Mouse (Mus musculus) limb, embryonic 13.5 days (tissue): ENCODE data around the gene Gm4858. TPM values are rescaled to one million over a fixed set of nuclear protein-coding genes. Genes with fewer than 3 reads are reported as not detected.
"Not testable (repeated sequence)": the region's sequence is repeated elsewhere in the genome, so short reads cannot be mapped to it uniquely, and the experiment has no call there.

Source experiments
- ATAC-seq: fragments of 200-750 bp; cut with Nextera tagmentation; 2 replicates; pipeline ENCODE4 v1.8.0; 2017; ENCODE audit warnings: low read depth, moderate number of reproducible peaks, moderate TSS enrichment; ENCODE audit not compliant: low FRiP score
- H3K27ac ChIP-seq: fragments of 300-500 bp; sonication (generic); 2 replicates; pipeline ENCODE4 v1.5.1; 2015; ENCODE audit warnings: inconsistent platforms, mild to moderate bottlenecking, moderate library complexity
- H3K27me3 ChIP-seq: fragments of 300-500 bp; sonication (generic); 2 replicates; pipeline ENCODE4 v1.6.1; 2015; ENCODE audit warnings: mild to moderate bottlenecking, inconsistent platforms
- H3K36me3 ChIP-seq: fragments of 300-500 bp; sonication (generic); 2 replicates; pipeline ENCODE4 v1.6.1; 2015; ENCODE audit warnings: inconsistent platforms, mild to moderate bottlenecking, moderate library complexity
- H3K4me1 ChIP-seq: fragments of 300-500 bp; sonication (generic); 2 replicates; pipeline ENCODE4 v1.6.1; 2015; ENCODE audit warnings: inconsistent platforms
- H3K4me2 ChIP-seq: fragments of 300-500 bp; sonication (generic); replicated peaks from 2 replicates; pipeline ENCODE4 v1.6.1; 2015; ENCODE audit warnings: inconsistent platforms, mild to moderate bottlenecking, moderate library complexity
- H3K4me3 ChIP-seq: fragments of 300-500 bp; sonication (generic); 2 replicates; pipeline ENCODE4 v1.5.1; 2015; ENCODE audit warnings: moderate library complexity, mild to moderate bottlenecking, inconsistent platforms
- H3K9ac ChIP-seq: fragments of 300-500 bp; sonication (generic); 2 replicates; pipeline ENCODE4 v1.6.1; 2015; ENCODE audit warnings: mild to moderate bottlenecking, inconsistent platforms
- H3K9me3 ChIP-seq: fragments of 300-500 bp; sonication (generic); 2 replicates; pipeline ENCODE4 v1.6.1; 2016; ENCODE audit warnings: inconsistent platforms
- WGBS: fragments of 180-500 bp; shearing (Covaris S2); methylation state at CpG from one replicate; pipeline ENCODE4 v1.1.7; 2015; 5-methylcytosine and 5-hydroxymethylcytosine counted together
- polyA plus RNA-seq: library from polyadenylated mRNA; unstranded; fragments of >200 nt; fragmentation: Nextera tagmentation; extraction: Ambion mirVana; gene quantifications from 2 replicates; pipeline ENCODE4 v1.2.1, GENCODE M21; 2015

The Gm4858 gene
- not detected in 2 replicates for polyA plus RNA-seq

DNA sequence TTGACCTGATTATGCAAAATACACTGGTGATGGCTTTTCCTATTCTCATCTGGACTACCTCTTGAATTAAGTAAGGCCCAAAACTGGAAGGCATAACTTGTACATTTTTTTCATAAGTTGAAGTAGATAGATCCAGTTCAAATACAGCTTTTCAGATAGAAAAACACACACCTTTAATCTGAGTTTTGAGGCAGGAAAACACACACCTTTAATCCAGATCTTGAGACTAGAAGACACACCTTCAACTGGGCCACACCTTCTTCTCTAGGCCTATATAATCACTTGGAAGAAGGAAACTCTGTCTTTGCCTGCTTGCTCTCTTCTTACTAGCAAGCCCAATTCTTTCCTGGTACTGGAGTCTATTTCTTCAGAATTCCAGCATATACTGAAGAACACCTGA is at the start of gene Gm4858:
Gm4858 (plus strand) TSS at position 301 of the 400 bp plus-strand sequence.
- H3K4me2 ChIP-seq, H3K27ac ChIP-seq, H3K9ac ChIP-seq, H3K9me3 ChIP-seq, H3K4me3 ChIP-seq, H3K4me1 ChIP-seq, ATAC-seq, H3K27me3 ChIP-seq, H3K36me3 ChIP-seq: not testable (repeated sequence)

DNA sequence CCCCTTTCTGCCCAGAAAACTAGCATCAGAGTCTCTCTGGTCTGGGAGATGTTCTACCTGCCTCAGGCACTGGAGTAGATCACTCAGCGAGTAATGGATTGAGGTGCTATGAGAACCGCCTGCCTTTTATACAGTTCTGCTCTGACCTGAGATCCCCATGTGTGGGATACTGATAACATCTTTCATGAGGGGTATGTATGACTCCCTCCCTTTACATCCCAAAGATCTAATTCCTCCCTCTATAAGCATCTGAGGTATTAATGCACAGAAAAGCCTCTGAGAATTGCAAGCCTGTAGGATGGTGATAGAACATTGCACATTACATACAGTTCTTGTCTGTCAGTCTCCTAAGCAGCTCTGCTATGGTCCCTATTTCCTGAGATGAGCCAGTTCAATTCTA is 49.7 kb upstream of the Gm4858 start, which contains the start of gene Lce1m:
Lce1m (minus strand) TSS at position 101 of the 400 bp plus-strand sequence.
- no peaks in the 10 kb centered on the region for H3K36me3 ChIP-seq
- no peak within 1 kb of the TSS for H3K9ac ChIP-seq
- 82% methylated on average over 2 of the region's 2 CpGs for WGBS
- no peak within 1 kb of the TSS for H3K4me2 ChIP-seq
- H3K9me3 ChIP-seq, result no peaks in the 10 kb centered on the region
- H3K4me1 ChIP-seq, result peaks cover 6% of the 10 kb centered on the region; the same call in 1 of the 2 replicates
- peaks cover 4% of the 10 kb centered on the region; the same call in 1 of the 2 replicates for H3K27me3 ChIP-seq
- H3K4me3 ChIP-seq, result no peak within 1 kb of the TSS
- H3K27ac ChIP-seq, result no peak within 1 kb of the TSS
- ATAC-seq, result no peak

DNA sequence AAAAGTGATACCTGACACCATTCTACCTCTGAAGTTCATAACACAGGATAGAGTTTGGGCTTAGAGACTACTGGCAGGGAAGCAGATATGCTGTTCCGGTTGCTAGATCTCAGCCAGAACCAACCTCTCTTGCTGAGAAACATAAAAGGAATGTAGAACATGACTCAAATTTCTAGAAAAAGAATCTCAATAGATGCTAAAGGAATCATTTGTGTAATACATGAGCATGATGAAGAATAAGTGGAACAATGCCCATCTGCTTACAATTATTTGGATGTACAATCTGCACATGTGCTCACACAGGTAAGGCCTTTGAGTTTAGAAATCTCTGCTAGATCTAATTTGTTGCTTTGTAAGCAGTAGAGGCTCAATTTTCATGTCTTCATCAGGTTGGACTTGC is 47.5 kb upstream of the Gm4858 start:
- no peaks in the 10 kb centered on the region for H3K36me3 ChIP-seq
- H3K27me3 ChIP-seq, result peaks cover 4% of the 10 kb centered on the region; the same call in 1 of the 2 replicates
- no peak overlapping the region for H3K4me2 ChIP-seq
- no peaks in the 10 kb centered on the region for H3K9me3 ChIP-seq
- no peak for ATAC-seq
- H3K4me1 ChIP-seq, result no peaks in the 10 kb centered on the region
- no peak overlapping the region for H3K9ac ChIP-seq
- no peak overlapping the region for H3K4me3 ChIP-seq
- no peak overlapping the region for H3K27ac ChIP-seq
- 88% methylated on average over 1 of the region's 1 CpGs for WGBS

DNA sequence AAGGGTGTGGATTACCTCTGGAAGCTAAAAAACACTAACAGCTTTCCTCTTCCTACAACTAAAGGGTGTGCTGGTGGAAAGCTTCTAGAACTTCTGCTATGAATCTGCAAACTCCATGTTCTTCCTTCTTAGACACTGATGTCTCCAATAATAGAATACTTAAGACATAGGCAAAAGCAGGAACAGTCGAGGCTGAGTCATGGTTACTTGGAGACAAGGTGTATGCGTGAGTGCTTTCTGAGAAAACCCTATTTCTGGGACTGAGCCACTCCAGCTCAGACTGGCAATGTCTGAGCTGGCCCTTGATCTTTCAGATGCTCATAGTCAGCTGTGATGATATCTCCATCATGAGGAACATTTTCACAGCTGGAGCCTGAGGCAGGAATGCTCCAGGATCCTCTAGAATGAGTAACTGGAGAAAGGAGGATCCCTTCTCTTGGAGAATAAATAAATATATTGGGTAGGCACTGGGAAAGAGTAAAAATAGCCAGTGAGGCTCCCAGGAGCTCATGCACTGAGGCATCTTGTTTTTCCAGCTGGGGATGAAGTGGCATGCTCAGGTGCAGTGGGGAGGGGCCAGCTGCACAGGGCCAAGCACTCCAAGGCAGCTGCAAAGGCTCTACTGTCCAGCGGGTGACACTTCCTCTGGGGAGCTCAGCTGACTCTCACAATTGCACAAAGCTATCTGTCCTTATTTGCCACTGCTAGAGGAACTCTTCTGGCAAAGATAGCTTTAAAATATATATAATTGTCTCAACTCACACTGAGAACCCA is 45.0 kb upstream of the Gm4858 start:
- H3K4me3 ChIP-seq, result no peak overlapping the region
- no peak overlapping the region for H3K9ac ChIP-seq
- H3K27ac ChIP-seq, result no peak overlapping the region
- no peaks in the 10 kb centered on the region for H3K36me3 ChIP-seq
- no peaks in the 10 kb centered on the region for H3K4me1 ChIP-seq
- H3K4me2 ChIP-seq, result no peak overlapping the region
- WGBS, result 74% methylated on average over 3 of the region's 3 CpGs
- no peaks in the 10 kb centered on the region for H3K9me3 ChIP-seq
- no peak for ATAC-seq
- no peaks in the 10 kb centered on the region for H3K27me3 ChIP-seq

DNA sequence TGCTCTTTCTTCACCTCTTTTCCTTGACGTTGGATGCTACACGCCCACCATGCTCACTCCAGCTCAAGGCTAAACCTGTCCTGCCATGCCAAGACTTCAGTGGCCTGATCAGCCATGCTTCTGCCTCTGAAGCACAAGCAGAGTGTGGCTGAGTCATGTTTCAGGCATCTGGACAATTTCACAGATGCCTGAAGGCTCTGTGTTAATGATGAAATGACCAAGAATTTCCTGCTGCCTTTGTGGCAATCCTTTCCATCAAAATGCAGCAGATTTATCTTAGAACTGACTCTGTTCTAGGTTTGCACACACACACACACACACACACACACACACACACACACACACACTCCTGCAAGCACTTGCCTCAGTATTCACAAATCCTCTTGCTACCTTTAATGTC is 43.1 kb upstream of the Gm4858 start:
- Histone ChIP-seq H3K4me1 (no peaks in the 10 kb centered on the region), H3K27ac (no peak overlapping the region), H3K9me3 (no peaks in the 10 kb centered on the region), H3K9ac (no peak overlapping the region), H3K4me2 (no peak overlapping the region), H3K4me3 (no peak overlapping the region), H3K36me3 (no peaks in the 10 kb centered on the region), H3K27me3 (no peaks in the 10 kb centered on the region)
- no peak for ATAC-seq
- WGBS, result 71% methylated on average over 2 of the region's 2 CpGs

DNA sequence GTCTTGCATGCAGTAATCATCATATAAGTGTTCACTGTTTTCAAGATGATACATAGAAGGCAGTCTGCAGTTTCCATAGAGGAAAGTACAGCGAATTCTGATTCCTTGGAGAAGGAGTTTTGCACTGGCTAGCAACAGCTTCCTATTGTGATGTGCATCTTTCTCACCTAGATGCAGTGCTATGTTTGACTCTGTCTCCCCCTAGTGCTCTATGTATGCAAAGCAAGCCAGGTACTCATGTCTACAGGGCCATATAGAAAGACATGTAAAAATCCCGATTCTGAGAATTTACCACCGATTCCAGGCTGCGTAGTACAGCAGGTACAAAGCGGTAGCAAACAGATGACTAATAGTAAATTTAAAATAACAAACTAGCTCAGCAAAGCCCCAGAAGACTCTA is 37.2 kb upstream of the Gm4858 start:
- no peaks in the 10 kb centered on the region for H3K9me3 ChIP-seq
- H3K36me3 ChIP-seq, result no peaks in the 10 kb centered on the region
- H3K9ac ChIP-seq, result no peak overlapping the region
- WGBS, result 55% methylated on average over 5 of the region's 5 CpGs
- no peak overlapping the region for H3K4me3 ChIP-seq
- H3K4me1 ChIP-seq, result no peaks in the 10 kb centered on the region
- ATAC-seq, result peak; percentile 66; the same call in 1 of the 2 replicates
- no peak overlapping the region for H3K27ac ChIP-seq
- H3K4me2 ChIP-seq, result no peak overlapping the region
- H3K27me3 ChIP-seq, result no peaks in the 10 kb centered on the region

DNA sequence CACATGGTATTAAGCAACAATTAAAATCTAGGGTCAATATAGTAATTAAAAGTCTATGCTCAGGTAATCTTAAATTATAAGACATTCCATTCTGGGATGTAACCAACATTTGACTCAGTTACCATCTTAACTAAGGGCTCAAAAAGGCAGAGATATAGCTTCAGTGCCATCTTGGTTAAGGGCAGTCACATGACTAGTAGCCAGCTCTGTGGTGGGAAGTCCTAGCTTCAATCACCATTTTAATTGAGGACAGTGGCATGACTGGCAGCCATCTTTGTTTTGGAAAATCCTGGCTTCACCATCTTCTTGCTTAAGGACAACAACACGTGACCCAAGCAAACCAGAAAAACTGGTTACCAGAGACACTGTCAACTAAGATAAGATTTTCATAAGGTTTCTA is 18.4 kb upstream of the Gm4858 start:
- Histone ChIP-seq H3K4me2 (no peak overlapping the region), H3K9me3 (no peaks in the 10 kb centered on the region), H3K4me1 (no peaks in the 10 kb centered on the region), H3K4me3 (no peak overlapping the region), H3K9ac (no peak overlapping the region), H3K36me3 (no peaks in the 10 kb centered on the region), H3K27ac (no peak overlapping the region), H3K27me3 (no peaks in the 10 kb centered on the region)
- ATAC-seq, result no peak
- WGBS, result 80% methylated on average over 1 of the region's 1 CpGs

DNA sequence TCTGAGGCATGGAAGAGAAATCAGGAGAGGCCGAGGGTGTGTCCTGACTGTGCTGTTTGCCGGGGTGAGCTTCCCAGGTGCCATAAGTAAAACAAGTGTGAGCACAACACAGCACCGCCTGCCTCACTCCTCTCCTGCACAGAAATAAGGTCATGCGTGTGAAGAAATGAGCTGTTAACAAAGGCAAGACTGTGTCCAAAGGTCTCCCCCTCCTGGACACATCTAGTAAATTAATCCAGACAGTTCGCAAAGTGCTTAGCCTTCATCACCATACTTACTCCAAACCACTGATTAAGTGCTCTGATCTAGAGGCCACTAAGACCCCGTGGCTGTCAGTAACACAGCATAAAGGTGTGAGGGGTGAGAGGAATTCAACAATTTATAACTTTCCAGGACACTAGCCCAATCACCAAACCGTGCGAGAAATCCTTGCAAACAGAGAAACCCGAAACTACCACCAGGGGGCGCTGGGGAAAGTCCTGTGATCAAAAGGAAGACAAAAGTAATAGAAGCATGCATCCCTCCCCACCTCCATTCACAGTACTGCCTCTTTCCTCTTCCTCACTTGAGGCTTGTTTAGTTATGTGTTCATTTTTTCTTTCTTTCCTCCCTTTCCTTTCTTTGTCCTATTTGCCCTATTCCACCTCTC is 15.7 kb upstream of the Gm4858 start:
- no peak overlapping the region for H3K4me3 ChIP-seq
- WGBS, result 51% methylated on average over 10 of the region's 10 CpGs

DNA sequence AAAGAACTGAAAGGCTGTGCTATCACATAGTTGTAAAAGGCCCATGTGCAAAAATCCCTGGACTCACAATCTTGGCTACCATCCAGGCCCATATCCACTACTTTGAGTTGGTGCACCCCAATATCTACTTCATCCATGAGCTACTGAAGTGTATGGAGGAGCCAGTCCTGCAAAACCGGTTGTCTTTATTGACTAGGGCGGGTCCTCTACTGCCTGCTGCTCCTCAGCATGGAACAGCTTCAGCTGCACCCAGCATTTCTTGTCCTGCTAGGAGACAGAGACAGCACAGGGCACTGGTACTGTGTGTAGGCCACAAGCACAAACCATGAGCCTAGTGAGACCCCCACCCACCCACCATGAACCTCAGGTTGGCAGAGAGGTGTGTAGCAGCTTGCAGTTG is 18.0 kb downstream of the Gm4858 start:
- no peak for ATAC-seq
- Histone ChIP-seq H3K36me3 (no peaks in the 10 kb centered on the region), H3K4me3 (no peak overlapping the region), H3K9ac (no peak overlapping the region), H3K27ac (no peak overlapping the region), H3K27me3 (no peaks in the 10 kb centered on the region), H3K4me2 (no peak overlapping the region), H3K4me1 (no peaks in the 10 kb centered on the region), H3K9me3 (no peaks in the 10 kb centered on the region)
- WGBS, result 77% methylated on average over 2 of the region's 2 CpGs

More for the DNA sequence above, 15.7 kb upstream of the Gm4858 start:
- no peak overlapping the region for H3K9ac ChIP-seq
- H3K9me3 ChIP-seq, result no peaks in the 10 kb centered on the region
- H3K4me2 ChIP-seq, result no peak overlapping the region
- H3K27ac ChIP-seq, result no peak overlapping the region
- H3K36me3 ChIP-seq, result no peaks in the 10 kb centered on the region
- no peaks in the 10 kb centered on the region for H3K27me3 ChIP-seq
- H3K4me1 ChIP-seq, result no peaks in the 10 kb centered on the region
- no peak for ATAC-seq

DNA sequence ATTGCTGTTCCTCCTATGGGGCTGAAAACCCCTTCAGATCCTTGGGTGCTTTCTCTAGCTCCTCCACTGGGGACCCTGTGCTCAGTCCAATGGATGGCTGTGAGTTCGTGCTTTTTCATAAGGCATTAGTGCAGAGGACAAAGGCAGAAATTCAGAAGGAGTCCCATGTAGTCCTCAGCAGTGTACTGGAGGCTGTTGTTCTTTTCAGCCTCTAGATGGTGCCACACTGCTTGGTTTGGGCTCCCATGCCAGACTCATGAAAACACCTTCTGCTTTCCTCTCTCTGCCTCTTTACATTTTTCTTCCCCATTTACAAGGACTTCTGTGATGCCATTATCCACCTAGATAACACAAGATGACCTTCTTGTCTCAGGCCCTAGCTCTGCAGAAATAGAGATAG is 25.0 kb downstream of the Gm4858 start:
- ATAC-seq, H3K9me3 ChIP-seq, H3K9ac ChIP-seq, H3K36me3 ChIP-seq, H3K27ac ChIP-seq, H3K4me1 ChIP-seq, H3K4me3 ChIP-seq, H3K27me3 ChIP-seq, H3K4me2 ChIP-seq: not testable (repeated sequence)
- WGBS, result 25% methylated on average over 1 of the region's 1 CpGs

DNA sequence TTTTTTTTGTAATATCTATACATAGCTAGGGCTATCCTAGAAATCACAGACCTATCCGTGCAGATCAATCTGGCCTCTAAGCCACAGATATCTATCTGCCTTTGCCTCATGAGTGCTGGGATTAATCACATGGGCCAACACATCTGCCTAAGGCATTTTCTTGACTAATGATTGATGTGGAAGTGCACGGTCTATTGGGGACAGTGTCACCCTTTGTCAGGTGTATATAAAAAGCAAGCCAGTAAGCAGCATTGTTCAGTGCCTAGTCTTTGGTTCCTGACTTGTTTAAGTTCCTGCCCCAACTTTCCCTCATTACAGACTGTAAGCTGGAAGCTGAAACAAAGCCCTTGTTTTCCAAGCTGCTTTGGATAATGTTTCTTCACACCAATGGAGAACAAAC is 27.8 kb downstream of the Gm4858 start:
- H3K27me3 ChIP-seq, result no peaks in the 10 kb centered on the region
- WGBS, result 81% methylated on average over 2 of the region's 2 CpGs
- ATAC-seq, result no peak

DNA sequence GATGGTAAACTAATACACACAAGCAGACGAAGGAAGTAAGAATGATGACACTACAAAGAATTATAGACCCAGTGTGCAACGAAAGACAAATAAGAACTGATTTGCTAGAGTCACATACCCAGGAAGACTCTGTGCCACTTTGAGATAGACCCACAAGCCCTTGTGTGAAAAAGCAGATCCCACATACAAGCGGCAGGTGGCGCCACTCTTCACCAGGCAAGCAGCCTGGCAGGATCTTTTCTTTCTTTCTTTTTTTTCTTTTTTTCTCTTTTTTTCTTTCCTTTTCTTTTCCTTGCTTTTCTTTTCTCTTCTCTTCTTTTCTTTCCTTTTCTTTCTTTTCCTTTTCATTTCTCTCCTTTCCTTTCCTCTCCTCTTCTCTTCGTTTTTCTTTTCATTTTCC is 43.0 kb downstream of the Gm4858 start:
- no peak overlapping the region for H3K27ac ChIP-seq
- H3K36me3 ChIP-seq, result no peaks in the 10 kb centered on the region
- H3K4me1 ChIP-seq, result no peaks in the 10 kb centered on the region
- no peak overlapping the region for H3K4me3 ChIP-seq
- no peaks in the 10 kb centered on the region for H3K27me3 ChIP-seq
- no peak overlapping the region for H3K4me2 ChIP-seq
- H3K9me3 ChIP-seq, result no peaks in the 10 kb centered on the region
- no peak overlapping the region for H3K9ac ChIP-seq
- no peak for ATAC-seq
- WGBS, result 35% methylated on average over 5 of the region's 5 CpGs

More for the DNA sequence above, 27.8 kb downstream of the Gm4858 start:
- H3K27ac ChIP-seq, result no peak overlapping the region
- H3K36me3 ChIP-seq, result no peaks in the 10 kb centered on the region
- no peak overlapping the region for H3K4me2 ChIP-seq
- H3K9me3 ChIP-seq, result no peaks in the 10 kb centered on the region
- no peak overlapping the region for H3K4me3 ChIP-seq
- H3K9ac ChIP-seq, result no peak overlapping the region
- no peaks in the 10 kb centered on the region for H3K4me1 ChIP-seq
